Mouse (Mus musculus) kidney, postnatal 0 days (tissue): ENCODE measurements around the gene Jsrp1. TPM values are rescaled to one million over a fixed set of nuclear protein-coding genes. Genes with fewer than 3 reads are reported as not detected.

Source experiments
- ATAC-seq: fragments of 200-750 bp; cut with Nextera tagmentation; replicated peaks from 2 replicates; pipeline ENCODE4 v1.8.0; 2017; ENCODE audit warnings: low read depth, moderate number of reproducible peaks, moderate TSS enrichment, moderate library complexity; ENCODE audit not compliant: low FRiP score
- DNase-seq: peaks from one replicate; pipeline ENCODE4 v3.0.0-alpha.2; 2016; ENCODE audit warnings: low spot score
- H3K27ac ChIP-seq: fragments of 300-500 bp; sonication (generic); 2 replicates; pipeline ENCODE4 v1.5.1; 2014; ENCODE audit warnings: mild to moderate bottlenecking
- H3K27me3 ChIP-seq: fragments of 300-500 bp; sonication (generic); 2 replicates; pipeline ENCODE4 v1.6.1; 2014; ENCODE audit warnings: low read length, mixed read lengths; ENCODE audit not compliant: insufficient read depth
- H3K36me3 ChIP-seq: fragments of 300-500 bp; sonication (generic); 2 replicates; pipeline ENCODE4 v1.6.1; 2014; ENCODE audit warnings: low read length, mixed read lengths; ENCODE audit not compliant: insufficient read depth
- H3K4me1 ChIP-seq: fragments of 300-500 bp; sonication (generic); replicated peaks from 2 replicates; pipeline ENCODE4 v1.6.1; 2014; ENCODE audit warnings: antibody characterized with exemption, low read length, mixed read lengths; ENCODE audit not compliant: insufficient read depth
- H3K4me2 ChIP-seq: fragments of 300-500 bp; sonication (generic); 2 replicates; pipeline ENCODE4 v1.6.1; 2014; ENCODE audit warnings: mild to moderate bottlenecking, low read length, moderate library complexity, mixed read lengths
- H3K4me3 ChIP-seq: fragments of 300-500 bp; sonication (generic); replicated peaks from 2 replicates; pipeline ENCODE4 v1.5.1; 2014; ENCODE audit warnings: low read depth, low read length
- H3K9ac ChIP-seq: fragments of 300-500 bp; sonication (generic); 2 replicates; pipeline ENCODE4 v1.6.1; 2014; ENCODE audit warnings: low read depth, low read length
- H3K9me3 ChIP-seq: fragments of 300-500 bp; sonication (generic); replicated peaks from 2 replicates; pipeline ENCODE4 v1.6.1; 2016; ENCODE audit warnings: low read length, inconsistent platforms, mixed read lengths
- CTCF ChIP-seq: IDR thresholded peaks from 2 replicates; pipeline ENCODE4 v1.5.1; 2016; ENCODE audit warnings: antibody characterized with exemption, low read depth, mild to moderate bottlenecking, moderate library complexity
- WGBS: fragments of 180-500 bp; shearing (Covaris S2); extraction: QIAGEN DNeasy Blood & Tissue Kit; methylation state at CpG from one replicate; pipeline ENCODE4 v1.1.7; 2014; 5-methylcytosine and 5-hydroxymethylcytosine counted together
- microRNA counts: library from miRNA; unstranded; fragments of <30 nt; microRNA quantifications from one replicate; lab custom pipeline; 2015
- microRNA-seq: library from miRNA; unstranded; fragments of <30 nt; microRNA quantifications from one replicate; pipeline ENCODE4, GENCODE M21; 2016
- polyA plus RNA-seq: library from polyadenylated mRNA; unstranded; fragments of >200 nt; fragmentation: Nextera tagmentation; extraction: Ambion mirVana; gene quantifications from 2 replicates; pipeline ENCODE4 v1.2.1, GENCODE M21; 2015

Gene Jsrp1
- polyA plus RNA-seq, 1 experiment from 2014 or later = 4.6 TPM

DNA sequence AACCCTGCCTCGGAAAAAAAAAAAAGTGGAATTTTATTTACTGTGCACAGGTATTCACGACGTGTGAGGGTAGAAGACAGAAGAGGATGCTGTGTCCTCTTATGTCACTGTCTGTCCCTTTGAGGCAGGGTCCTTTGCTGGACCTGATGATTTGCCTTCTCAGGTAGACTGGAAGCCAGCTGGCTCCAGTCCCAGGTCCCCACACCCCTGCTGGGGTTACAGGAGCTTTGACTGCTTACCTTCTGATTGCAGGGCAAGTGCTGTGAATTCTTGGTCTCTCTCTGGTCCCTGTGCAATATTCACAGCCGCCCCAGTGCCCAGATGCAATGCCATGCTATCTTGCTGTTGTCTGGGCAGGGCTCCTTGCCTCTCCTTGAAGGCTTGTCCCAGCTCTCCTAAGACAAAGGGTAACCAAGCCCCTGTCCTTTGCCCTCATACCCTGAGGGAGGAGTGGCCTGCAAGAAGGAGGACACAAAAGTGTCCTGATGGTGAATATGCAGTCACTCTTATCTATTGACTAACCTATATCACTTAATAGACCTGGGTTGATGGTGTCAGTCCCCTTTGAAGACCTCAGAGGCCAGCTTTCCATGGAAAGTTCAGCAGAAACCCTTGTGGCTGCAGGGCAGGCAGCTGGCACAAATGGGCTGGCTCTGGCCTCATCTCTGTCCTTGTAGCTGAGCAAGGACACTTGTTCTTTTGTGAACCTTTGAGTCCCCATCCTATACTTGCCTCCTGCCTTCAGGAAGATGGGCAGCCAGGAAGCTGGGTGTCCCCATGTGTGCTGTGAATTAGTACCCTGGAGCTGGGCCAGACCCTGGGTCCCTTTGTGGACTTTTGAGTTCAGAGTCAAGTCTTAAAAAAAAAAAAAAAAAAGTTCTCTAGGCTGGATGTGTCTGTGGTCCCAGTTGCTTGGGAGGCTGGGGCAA lies 52.4 kb downstream of the Jsrp1 start:
- DNase-seq = no peak
- 79% methylated on average over 4 of the region's 4 CpGs for WGBS
- H3K4me1 ChIP-seq = peaks cover 29% of the 10 kb centered on the region

DNA sequence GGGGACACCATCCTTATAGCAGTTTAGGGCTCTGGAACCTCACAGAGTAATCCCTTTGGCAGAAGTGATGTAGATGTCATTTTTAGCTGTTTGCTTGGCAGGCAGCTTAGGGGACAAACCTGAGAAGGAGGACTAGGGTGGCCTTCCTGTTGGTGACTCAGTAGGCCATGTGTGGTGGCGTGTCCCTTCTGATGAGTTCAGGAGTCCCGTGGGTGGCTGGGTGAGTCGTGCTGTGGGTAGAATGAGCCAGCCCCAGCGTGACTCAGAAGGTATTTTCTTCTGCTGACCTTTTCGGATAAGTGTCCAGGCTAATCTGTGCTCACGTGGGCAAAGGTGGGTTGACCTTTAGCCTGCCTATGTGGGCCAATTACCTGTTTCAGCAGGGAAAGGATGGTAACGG lies 54.6 kb downstream of the Jsrp1 start:
- no peak for TF ChIP-seq CTCF
- Histone ChIP-seq H3K36me3 (no peaks in the 10 kb centered on the region), H3K27ac (no peak overlapping the region), H3K4me2 (no peak overlapping the region), H3K4me1 (peaks cover 29% of the 10 kb centered on the region), H3K27me3 (no peaks in the 10 kb centered on the region), H3K9me3 (no peaks in the 10 kb centered on the region), H3K4me3 (no peak overlapping the region), H3K9ac (no peak overlapping the region)
- ATAC-seq (no peak), DNase-seq (no peak)
- WGBS = 69% methylated on average over 7 of the region's 7 CpGs

More for the DNA sequence above, 52.4 kb downstream of the Jsrp1 start:
- no peaks in the 10 kb centered on the region for H3K9me3 ChIP-seq
- no peak overlapping the region for H3K4me3 ChIP-seq
- ATAC-seq = no peak
- no peak for TF ChIP-seq CTCF
- H3K36me3 ChIP-seq = peaks cover 5% of the 10 kb centered on the region; the same call in 1 of the 2 replicates
- 0 out of 2 replicates have a peak overlapping the region, but pooled peaks have one; percentile 2 for H3K9ac ChIP-seq
- no peaks in the 10 kb centered on the region for H3K27me3 ChIP-seq
- H3K4me2 ChIP-seq = no peak overlapping the region
- H3K27ac ChIP-seq = no peak overlapping the region

MicroRNA genes within 50 kb of the gene (microRNA counts, 519-probe panel; counts per million panel counts)
- microRNA mmu-miR-1982 (lab: Ali Mortazavi, UCI) = 330 counts per million, percentile 68 among the panel's probes with 10 or more counts

Small RNAs within 50 kb of the gene (microRNA-seq; reads per million reads assigned to microRNA genes)
- gene Mir1982 = 2.6 reads per million, percentile 5 among the genes with 10 or more reads in this experiment

Other genes starting within 250 kb of the Jsrp1 start
- 8.1 and 8.8 TPM in 2 replicates for gene Klf16, start 236.2 kb downstream of the Jsrp1 start, polyA plus RNA-seq
- 104 and 121 TPM in 2 replicates for gene Abhd17a, start 223.2 kb downstream of the Jsrp1 start, polyA plus RNA-seq
- gene Scamp4, start 210.6 kb downstream of the Jsrp1 start, polyA plus RNA-seq = 80.7 and 87.2 TPM in 2 replicates
- gene Adat3, start 210.6 kb downstream of the Jsrp1 start, polyA plus RNA-seq = 5.0 and 6.1 TPM in 2 replicates
- 1.4 TPM in 2 replicates for gene Gm49322, start 207.5 kb downstream of the Jsrp1 start, polyA plus RNA-seq
- gene Csnk1g2, start 190.7 kb downstream of the Jsrp1 start, polyA plus RNA-seq = 137 and 139 TPM in 2 replicates
- 62.7 and 64.5 TPM in 2 replicates for gene Btbd2, start 156.4 kb downstream of the Jsrp1 start, polyA plus RNA-seq
- 75.8 and 85.5 TPM in 2 replicates for gene Mknk2, start 135.4 kb downstream of the Jsrp1 start, polyA plus RNA-seq
- 22.3 and 26.7 TPM in 2 replicates for gene Mob3a, start 111.5 kb downstream of the Jsrp1 start, polyA plus RNA-seq
- 22.4 and 24.5 TPM in 2 replicates for gene Izumo4, start 111.3 kb downstream of the Jsrp1 start, polyA plus RNA-seq
- 54.2 and 58.3 TPM in 2 replicates for gene Ap3d1, start 71.2 kb downstream of the Jsrp1 start, polyA plus RNA-seq
- 9.7 and 9.9 TPM in 2 replicates for gene Dot1l, start 58.3 kb downstream of the Jsrp1 start, polyA plus RNA-seq
- gene Sf3a2, start 15.3 kb downstream of the Jsrp1 start, polyA plus RNA-seq = 57.1 and 61.9 TPM in 2 replicates
- gene Plekhj1, start 14.9 kb downstream of the Jsrp1 start, polyA plus RNA-seq = 83.7 and 86.6 TPM in 2 replicates
- 0.09 TPM in 1 of 2 replicates, not detected in the other for gene Amh, start 8.3 kb downstream of the Jsrp1 start, polyA plus RNA-seq
- gene Oaz1, start 13.2 kb upstream of the Jsrp1 start, polyA plus RNA-seq = 1,422 and 1,480 TPM in 2 replicates
- gene Lingo3, start 30.5 kb upstream of the Jsrp1 start, polyA plus RNA-seq = 0.61 and 0.89 TPM in 2 replicates
- gene Lsm7, start 41.7 kb upstream of the Jsrp1 start, polyA plus RNA-seq = 269 and 270 TPM in 2 replicates
- gene Sppl2b, start 41.8 kb upstream of the Jsrp1 start, polyA plus RNA-seq = 34.3 and 36.1 TPM in 2 replicates
- gene Tmprss9, start 58.4 kb upstream of the Jsrp1 start, polyA plus RNA-seq = 0.04 TPM in 1 of 2 replicates, not detected in the other
- gene Timm13, start 87.5 kb upstream of the Jsrp1 start, polyA plus RNA-seq = 434 and 437 TPM in 2 replicates
- gene Lmnb2, start 104.7 kb upstream of the Jsrp1 start, polyA plus RNA-seq = 21.9 and 26.0 TPM in 2 replicates
- 17.4 and 20.8 TPM in 2 replicates for gene Gadd45b, start 116.6 kb upstream of the Jsrp1 start, polyA plus RNA-seq
- 3.4 TPM in 2 replicates for gene Gng7, start 201.4 kb upstream of the Jsrp1 start, polyA plus RNA-seq
- 0.11 TPM in 1 of 2 replicates, not detected in the other for gene Diras1, start 212.2 kb upstream of the Jsrp1 start, polyA plus RNA-seq
- gene Slc39a3, start 223.9 kb upstream of the Jsrp1 start, polyA plus RNA-seq = 13.4 and 13.9 TPM in 2 replicates
- 161 and 168 TPM in 2 replicates for gene Sgta, start 246.7 kb upstream of the Jsrp1 start, polyA plus RNA-seq